Comparison of ENCODE assay signal across 17 mouse cellular contexts in the genomic region with DNA sequence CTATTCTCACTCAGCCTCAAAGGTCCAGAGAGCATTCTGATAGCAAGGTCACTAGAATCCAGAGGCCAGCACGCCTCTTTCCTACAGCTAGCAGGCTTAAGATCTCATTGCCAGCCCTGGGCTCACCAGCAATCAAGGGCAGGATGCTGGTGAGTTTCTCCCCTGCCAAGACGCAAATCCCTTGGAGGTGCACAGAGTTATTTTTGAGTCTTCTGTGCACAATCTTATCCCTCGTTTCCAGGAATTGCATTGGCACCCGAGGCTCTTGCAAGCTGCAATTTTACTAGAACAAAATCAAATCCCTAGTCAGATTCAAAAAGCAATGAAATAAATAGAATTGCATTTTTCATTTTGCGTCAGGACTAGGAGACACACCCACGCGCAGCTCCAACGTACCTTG.
DNase-seq lines count a peak whose midpoint lies in the region; ATAC-seq and TF ChIP-seq lines count a peak whose summit lies in the region.
"Had no signal": no experiment of that assay in that cellular context is flagged by ENCODE, and none has a peak within 500 bp of the region (broad histone marks: within the 10 kb centered on the region; RNA-seq: fewer than 3 reads in every experiment).

No protein-coding gene starts in this region.

- H3K36me3 ChIP-seq in hindbrain, embryonic 15.5 days, result no peaks in the 10 kb centered on the region
- H3K36me3 ChIP-seq in hindbrain, embryonic 14.5 days (replicated peaks; ENCODE audit: control insufficient read depth, insufficient read depth), result no peaks in the 10 kb centered on the region
- no peaks in the 10 kb centered on the region for H3K36me3 ChIP-seq in forebrain, embryonic 15.5 days
- H3K36me3 ChIP-seq: embryonic facial prominence, embryonic 15.5 days; G1E; limb, embryonic 13.5 days; stomach, embryonic 15.5 days had no signal

- ATAC-seq in hindbrain, embryonic 15.5 days (ENCODE audit: low FRiP score, low read depth), result no peak
- no peak for ATAC-seq in hindbrain, embryonic 14.5 days (ENCODE audit: low FRiP score)
- ATAC-seq in forebrain, embryonic 15.5 days (replicated peaks), result no peak
- ATAC-seq: intestine, postnatal 0 days; liver, postnatal 0 days had no signal

- WGBS in hindbrain, embryonic 15.5 days, result 63% methylated on average over 8 of the region's 8 CpGs
- WGBS in hindbrain, embryonic 14.5 days, result 62% methylated on average over 8 of the region's 8 CpGs
- 47% methylated on average over 8 of the region's 8 CpGs for WGBS in forebrain, embryonic 15.5 days

- no peaks in the 10 kb centered on the region for H3K9me3 ChIP-seq in hindbrain, embryonic 15.5 days
- no peaks in the 10 kb centered on the region for H3K9me3 ChIP-seq in hindbrain, embryonic 14.5 days (ENCODE audit: control insufficient read depth, low read length)
- H3K9me3 ChIP-seq in forebrain, embryonic 15.5 days, result no peaks in the 10 kb centered on the region
- H3K9me3 ChIP-seq: embryonic facial prominence, embryonic 15.5 days; limb, embryonic 13.5 days; stomach, embryonic 15.5 days had no signal

- no peak overlapping the region for H3K4me2 ChIP-seq in hindbrain, embryonic 15.5 days
- no peak overlapping the region for H3K4me2 ChIP-seq in hindbrain, embryonic 14.5 days (replicated peaks)
- no peak overlapping the region for H3K4me2 ChIP-seq in forebrain, embryonic 15.5 days (replicated peaks)
- H3K4me2 ChIP-seq: embryonic facial prominence, embryonic 15.5 days; limb, embryonic 13.5 days; stomach, embryonic 15.5 days had no signal

- H3K27ac ChIP-seq in hindbrain, embryonic 15.5 days (replicated peaks), result peak overlapping the region; percentile 38; the same call in 1 of the 2 replicates
- no peak overlapping the region for H3K27ac ChIP-seq in hindbrain, embryonic 14.5 days
- H3K27ac ChIP-seq in forebrain, embryonic 15.5 days (replicated peaks), result peak overlapping the region; percentile 68
- H3K27ac ChIP-seq: embryonic facial prominence, embryonic 15.5 days; limb, embryonic 13.5 days; macrophage; stomach, embryonic 15.5 days had no signal

- no peak overlapping the region for H3K4me3 ChIP-seq in hindbrain, embryonic 15.5 days
- no peak overlapping the region for H3K4me3 ChIP-seq in hindbrain, embryonic 14.5 days (replicated peaks; ENCODE audit: low read length)
- H3K4me3 ChIP-seq in forebrain, embryonic 15.5 days, result no peak overlapping the region
- H3K4me3 ChIP-seq: embryonic facial prominence, embryonic 15.5 days; limb, embryonic 13.5 days; stomach, embryonic 15.5 days had no signal

- intact Hi-C loops in heart, postnatal 10 days (cut with DNase I), result no loop called here

- no peak for DNase-seq in hindbrain, embryonic 14.5 days (ENCODE audit: low spot score)
- DNase-seq in brain, embryonic 14.5 days (ENCODE audit: low read depth), result peak; percentile 35
- DNase-seq in right cerebral cortex, adult 2 months (ENCODE audit: low spot score in 2 of 2), result peak; percentile 58 to 66
- DNase-seq in cerebellum, adult 9-10 months, result no peak
- no peak for DNase-seq in heart, postnatal 10 days
- DNase-seq: cerebellum, adult 11 months; heart, postnatal 14 days; kidney, postnatal 10 days; liver, postnatal 0 days had no signal

- H3K27me3 ChIP-seq in hindbrain, embryonic 15.5 days, result no peaks in the 10 kb centered on the region
- no peaks in the 10 kb centered on the region for H3K27me3 ChIP-seq in hindbrain, embryonic 14.5 days (ENCODE audit: control insufficient read depth, insufficient read depth, low read length)
- no peaks in the 10 kb centered on the region for H3K27me3 ChIP-seq in forebrain, embryonic 15.5 days
- H3K27me3 ChIP-seq: embryonic facial prominence, embryonic 15.5 days had no signal

- no peak for TF ChIP-seq POLR2A in brain, embryonic 14.5 days (IDR thresholded peaks at IDR 0.05; ENCODE audit: borderline replicate concordance, extremely low read depth, insufficient read depth, insufficient read length, poor library complexity, severe bottlenecking)

- no peak for TF ChIP-seq CTCF in brain, embryonic 14.5 days (IDR thresholded peaks at IDR 0.05; ENCODE audit: borderline replicate concordance, extremely low read depth, insufficient read depth, insufficient read length)

- H3K9ac ChIP-seq in hindbrain, embryonic 15.5 days, result no peak overlapping the region
- H3K9ac ChIP-seq in hindbrain, embryonic 14.5 days, result no peak overlapping the region
- no peak overlapping the region for H3K9ac ChIP-seq in forebrain, embryonic 15.5 days (replicated peaks)
- H3K9ac ChIP-seq: embryonic facial prominence, embryonic 15.5 days; limb, embryonic 13.5 days; liver, postnatal 0 days; stomach, embryonic 15.5 days had no signal

- H3K4me1 ChIP-seq in hindbrain, embryonic 15.5 days (replicated peaks), result peaks cover 32% of the 10 kb centered on the region
- peaks cover 35% of the 10 kb centered on the region for H3K4me1 ChIP-seq in hindbrain, embryonic 14.5 days (replicated peaks; ENCODE audit: control insufficient read depth, insufficient read depth, low read length)
- H3K4me1 ChIP-seq in forebrain, embryonic 15.5 days, result peaks cover 47% of the 10 kb centered on the region
- H3K4me1 ChIP-seq: stomach, embryonic 15.5 days had no signal

Comparison
In these comparisons a context has a peak if more than half of its experiments do, and no peak if none do; other contexts are left out.
1. DNase-seq: peak in brain, embryonic 14.5 days (single experiment) and right cerebral cortex, adult 2 months (2 of 2); none in hindbrain, embryonic 14.5 days (single experiment), cerebellum, adult 9-10 months (single experiment) and heart, postnatal 10 days (0 of 2).